Mouse (Mus musculus) CH12.LX (cell line): ENCODE measurements around the gene Tpsb2. TPM values are rescaled to one million over a fixed set of nuclear protein-coding genes. Genes with fewer than 3 reads are reported as not detected.
A peak's percentile ranks its signal among the peaks of the same experiment; 100 is the strongest.

Experiments
- DNase-seq: peaks from one replicate; pipeline ENCODE4 v3.0.0-alpha.2; 2013; ENCODE audit errors: extremely low read depth
- H3K27ac ChIP-seq: 2 replicates; pipeline ENCODE4 v1.5.1; 2012; ENCODE audit warnings: low read depth, mild to moderate bottlenecking, control low read depth, moderate library complexity; ENCODE audit not compliant: insufficient read depth
- H3K27me3 ChIP-seq: replicated peaks from 2 replicates; pipeline ENCODE3; 2012; ENCODE audit warnings: inconsistent platforms
- H3K36me3 ChIP-seq, 2 experiments: replicated peaks in 1 of 2; 2 replicates each; pipeline versions ENCODE3 to v1.6.1; 2012; ENCODE audit warnings: inconsistent platforms in 1 of 2, low read length in 1 of 2, mild to moderate bottlenecking in 1 of 2, mixed read lengths in 1 of 2, moderate library complexity in 1 of 2; ENCODE audit not compliant: control insufficient read depth in 1 of 2, insufficient read depth in 1 of 2
- H3K4me1 ChIP-seq, 2 experiments: 2 replicates each; pipeline ENCODE4 v1.6.1; 2012; ENCODE audit warnings: inconsistent platforms in 1 of 2, moderate library complexity in 1 of 2; ENCODE audit not compliant: insufficient read depth in 2 of 2, control insufficient read depth in 1 of 2
- H3K4me2 ChIP-seq: 2 replicates; pipeline ENCODE4 v1.6.1; 2012; ENCODE audit warnings: low read depth, mild to moderate bottlenecking, control low read depth; ENCODE audit not compliant: poor library complexity, insufficient read depth, severe bottlenecking
- H3K4me3 ChIP-seq, 3 experiments: fragments of 150-350 bp in 1 of 3; sonication (generic) in 1 of 3; replicated peaks in 1 of 3; 2 replicates each; pipeline versions ENCODE3 to v1.5.1; 2011 to 2012; ENCODE audit warnings: low read depth in 2 of 3, low read length in 2 of 3, mild to moderate bottlenecking in 2 of 3, moderate library complexity in 2 of 3, control low read depth in 1 of 3, improper control_type of control experiment in 1 of 3, inconsistent platforms in 1 of 3, mixed read lengths in 1 of 3; ENCODE audit not compliant: poor library complexity in 1 of 3
- H3K79me2 ChIP-seq: replicated peaks from 2 replicates; pipeline ENCODE4 v1.6.1; 2012; ENCODE audit warnings: mild to moderate bottlenecking, moderate library complexity; ENCODE audit not compliant: control insufficient read depth, poor library complexity, insufficient read depth, severe bottlenecking; ENCODE audit errors: extremely low read depth
- H3K9ac ChIP-seq: 2 replicates; pipeline ENCODE4 v1.6.1; 2012; ENCODE audit warnings: low read depth, mild to moderate bottlenecking, control low read depth, moderate library complexity; ENCODE audit not compliant: insufficient read depth
- H3K9me3 ChIP-seq: replicated peaks from 2 replicates; pipeline ENCODE3; 2012; ENCODE audit warnings: low read length, inconsistent platforms, mixed read lengths
- BHLHE40 ChIP-seq: IDR thresholded peaks from 2 replicates; pipeline ENCODE4 v1.6.1; 2011; ENCODE audit warnings: mild to moderate bottlenecking, low read depth, low read length, improper control_type of control experiment
- CHD1 ChIP-seq: IDR thresholded peaks from 2 replicates; pipeline ENCODE4 v1.6.1; 2012; ENCODE audit warnings: low read depth, low read length, improper control_type of control experiment, inconsistent platforms
- CHD2 ChIP-seq: IDR thresholded peaks from 2 replicates; pipeline ENCODE4 v1.6.1; 2011; ENCODE audit warnings: low read length, improper control_type of control experiment
- E2F4 ChIP-seq: IDR thresholded peaks from 2 replicates; pipeline ENCODE4 v1.6.1; 2011; ENCODE audit warnings: low read depth, low read length, improper control_type of control experiment; ENCODE audit not compliant: insufficient replicate concordance
- ELF1 ChIP-seq: IDR thresholded peaks from 2 replicates; pipeline ENCODE4 v1.6.1; 2014; ENCODE audit warnings: low read depth, mild to moderate bottlenecking, inconsistent platforms, low read length, improper control_type of control experiment
- EP300 ChIP-seq: IDR thresholded peaks from 2 replicates; pipeline ENCODE4 v1.6.1; 2011; ENCODE audit warnings: low read length, improper control_type of control experiment
- ETS1 ChIP-seq: conservative IDR thresholded peaks from 2 replicates; pipeline ENCODE4 v1.6.1; 2012; ENCODE audit warnings: low read depth, mild to moderate bottlenecking, inconsistent platforms, low read length, improper control_type of control experiment, moderate library complexity
- GABPA ChIP-seq: IDR thresholded peaks from 2 replicates; pipeline ENCODE4 v1.6.1; 2012; ENCODE audit warnings: low read depth, low read length, improper control_type of control experiment, inconsistent platforms; ENCODE audit not compliant: insufficient replicate concordance
- JUND ChIP-seq: conservative IDR thresholded peaks from 2 replicates; pipeline ENCODE4 v1.6.1; 2011; ENCODE audit warnings: low read depth, low read length, improper control_type of control experiment
- MAFK ChIP-seq: IDR thresholded peaks from 2 replicates; pipeline ENCODE4 v1.6.1; 2011; ENCODE audit warnings: low read length, improper control_type of control experiment; ENCODE audit not compliant: insufficient replicate concordance
- MAX ChIP-seq: IDR thresholded peaks from 2 replicates; pipeline ENCODE4 v1.6.1; 2011; ENCODE audit warnings: low read length, improper control_type of control experiment
- MEF2A ChIP-seq: IDR thresholded peaks from 2 replicates; pipeline ENCODE4 v1.6.1; 2014; ENCODE audit warnings: low read depth, mild to moderate bottlenecking, inconsistent platforms, low read length, improper control_type of control experiment, borderline replicate concordance
- MYC ChIP-seq: IDR thresholded peaks from 2 replicates; pipeline ENCODE4 v1.6.1; 2011; ENCODE audit warnings: low read depth, mild to moderate bottlenecking, improper control_type of control experiment, low read length
- POLR2A ChIP-seq: IDR thresholded peaks from 2 replicates; pipeline ENCODE4 v1.6.1; 2011; ENCODE audit warnings: low read depth, mild to moderate bottlenecking, improper control_type of control experiment, low read length
- RCOR1 ChIP-seq: conservative IDR thresholded peaks from 2 replicates; pipeline ENCODE4 v1.6.1; 2012; ENCODE audit warnings: low read depth, mild to moderate bottlenecking, inconsistent platforms, low read length, improper control_type of control experiment
- SIN3A ChIP-seq: IDR thresholded peaks from 2 replicates; pipeline ENCODE4 v1.6.1; 2012; ENCODE audit warnings: low read length, improper control_type of control experiment, inconsistent platforms
- TBP ChIP-seq: conservative IDR thresholded peaks from 2 replicates; pipeline ENCODE4 v1.6.1; 2011; ENCODE audit warnings: low read depth, low read length, improper control_type of control experiment
- USF1 ChIP-seq: IDR thresholded peaks from 2 replicates; pipeline ENCODE4 v1.6.1; 2014; ENCODE audit warnings: low read depth, mild to moderate bottlenecking, inconsistent platforms, low read length, improper control_type of control experiment
- USF2 ChIP-seq: conservative IDR thresholded peaks from 2 replicates; pipeline ENCODE4 v1.6.1; 2011; ENCODE audit warnings: low read depth, low read length, improper control_type of control experiment
- dilution Hi-C: fragments of 300-500 bp; cut with MboI; formaldehyde crosslinking; loops from 2 replicates; pipeline ENCODE4 v1.14.3; 2020; ENCODE audit warnings: low sequenced_read_pairs; ENCODE audit not compliant: extremely low pct_unique_long_range_greater_than_20kb, extremely low pct_ligation_motif_present
- in situ Hi-C: fragments of 300-500 bp; cut with MboI; formaldehyde crosslinking; loops from 3 replicates; pipeline ENCODE4 v1.14.3; 2019; ENCODE audit warnings: low sequenced_read_pairs, low pct_ligation_motif_present, low pct_unique_long_range_greater_than_20kb, mixed read lengths
- polyA plus RNA-seq: library from polyadenylated mRNA; unstranded; fragments of >175 nt; gene quantifications from 2 replicates; pipeline ENCODE4 v1.2.1, GENCODE M21; 2012; ENCODE audit warnings: low read depth; ENCODE audit not compliant: insufficient read length
- total RNA-seq, 2 experiments: library from RNA; depleted of rRNA; stranded (reverse); fragments of 300-350 nt in 1 of 2; fragments of >200 nt in 1 of 2; gene quantifications; 2 replicates each; pipeline ENCODE4 v1.2.3; 2012 to 2014

Gene Tpsb2
- total and polyA plus RNA-seq, 3 experiments: not detected

DNA sequence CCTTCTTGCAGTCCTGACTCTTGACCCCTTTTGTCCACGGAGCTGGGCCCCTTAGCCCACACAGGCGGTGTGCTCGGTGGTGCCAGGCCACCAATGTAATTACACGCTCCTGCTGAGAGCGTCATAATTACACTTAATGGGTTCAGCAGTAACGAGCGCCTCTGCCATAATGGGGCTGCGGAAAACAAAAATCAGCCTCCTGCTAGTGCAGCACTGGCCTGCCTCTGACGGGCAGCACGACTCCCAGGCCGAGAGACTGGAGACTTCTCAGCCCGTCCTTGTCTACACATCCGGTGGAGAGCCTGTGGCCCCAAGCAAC is 32.4 kb downstream of the Tpsb2 start:
- H3K4me3 ChIP-seq: no peak overlapping the region
- dilution Hi-C loops (no loop called here), in situ Hi-C loops (loop anchor here (10.0 kb wide), 1 partner anchor 296 kb away; no protein-coding TSS in a partner anchor)
- no peaks in the 10 kb centered on the region for H3K36me3 ChIP-seq
- H3K79me2 ChIP-seq: no peaks in the 10 kb centered on the region
- H3K9ac ChIP-seq: no peak overlapping the region
- no peak overlapping the region for H3K4me2 ChIP-seq
- no peak for DNase-seq
- no peak overlapping the region for H3K27ac ChIP-seq
- H3K9me3 ChIP-seq: no peaks in the 10 kb centered on the region
- no peak for TF ChIP-seq ELF1
- TF ChIP-seq POLR2A: no peak
- TF ChIP-seq CHD2: no peak
- no peak for TF ChIP-seq MYC
- no peak for TF ChIP-seq ETS1
- TF ChIP-seq CHD1: no peak
- TF ChIP-seq E2F4: no peak
- TF ChIP-seq USF2: no peak
- no peak for TF ChIP-seq USF1
- no peak for TF ChIP-seq GABPA
- no peak for TF ChIP-seq RCOR1
- no peak for TF ChIP-seq MEF2A
- no peak for TF ChIP-seq BHLHE40
- TF ChIP-seq JUND: no peak
- no peak for TF ChIP-seq MAX
- no peak for TF ChIP-seq SIN3A
- no peak for TF ChIP-seq TBP
- peaks cover 62% of the 10 kb centered on the region for H3K27me3 ChIP-seq
- H3K4me1 ChIP-seq: no peaks in the 10 kb centered on the region

GRCm38 (mm10) chr17:25400443-25400842 is 34.3 kb downstream of the Tpsb2 start:
- H3K27me3 ChIP-seq: peaks cover 71% of the 10 kb centered on the region
- dilution Hi-C loops: no loop called here
- peak; percentile 10 for DNase-seq
- no peaks in the 10 kb centered on the region for H3K9me3 ChIP-seq
- no peak overlapping the region for H3K4me2 ChIP-seq
- H3K27ac ChIP-seq: no peak overlapping the region
- in situ Hi-C loops: loop anchor here (5.0 kb wide), 1 partner anchor 72 kb away; no protein-coding TSS in a partner anchor
- H3K4me1 ChIP-seq: no peaks in the 10 kb centered on the region
- no peak overlapping the region for H3K9ac ChIP-seq
- H3K79me2 ChIP-seq: no peaks in the 10 kb centered on the region
- no peak overlapping the region for H3K4me3 ChIP-seq
- no peaks in the 10 kb centered on the region for H3K36me3 ChIP-seq
- TF ChIP-seq RCOR1 (no peak), EP300 (no peak), JUND (no peak), MAFK (no peak)
- TF ChIP-seq, all 38 proteins: peak for 0
